Mouse (Mus musculus): Measurements from ENCODE around the gene Zfp276. TPM values are rescaled to one million over a fixed set of nuclear protein-coding genes. Genes with fewer than 3 reads are reported as not detected.

The Zfp276 gene
- polyA plus RNA-seq, 1 experiment from 2014 or later = 18.8 TPM

DNA sequence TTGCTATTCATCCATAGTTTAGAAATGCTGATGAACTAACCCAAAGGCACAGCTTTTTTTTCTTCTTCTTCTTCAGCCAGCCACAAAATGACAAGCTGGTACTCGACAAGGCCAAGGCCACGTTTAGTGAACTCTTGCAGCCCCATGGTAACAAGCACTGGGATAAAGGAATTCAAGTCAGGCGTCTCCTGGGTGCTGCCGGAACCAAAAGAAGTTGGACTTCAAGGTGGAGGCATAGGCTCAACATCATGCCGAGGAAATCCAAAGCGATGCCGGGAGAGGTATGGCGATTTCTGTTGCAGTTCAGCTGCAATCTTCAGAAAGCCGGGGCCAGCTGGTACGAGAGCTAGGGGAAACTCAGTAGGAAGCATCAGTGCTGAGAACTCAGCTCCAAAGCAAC is 14.6 kb upstream of the Zfp276 start:
- WGBS = 90% methylated on average over 10 of the region's 10 CpGs
- DNase-seq (ENCODE audit: low spot score) (no peak), ATAC-seq (ENCODE audit: insufficient number of reproducible peaks, low FRiP score, low TSS enrichment, low read depth) (no peak)
- no peak overlapping the region for H3K4me3 ChIP-seq (ENCODE audit: low read depth, low read length)
- peaks cover 3% of the 10 kb centered on the region; the same call in 1 of the 2 replicates for H3K36me3 ChIP-seq (ENCODE audit: control insufficient read depth, insufficient read depth, low read length)
- peaks cover 7% of the 10 kb centered on the region; the same call in 1 of the 2 replicates for H3K4me1 ChIP-seq (ENCODE audit: control insufficient read depth, insufficient read depth, low read length)
- no peaks in the 10 kb centered on the region for H3K9me3 ChIP-seq (ENCODE audit: control insufficient read depth, low read length)
- H3K27ac ChIP-seq (replicated peaks; ENCODE audit: low read depth, low read length) = no peak overlapping the region
- no peak overlapping the region for H3K4me2 ChIP-seq (ENCODE audit: low read depth, severe bottlenecking)
- no peak overlapping the region for H3K9ac ChIP-seq (ENCODE audit: low read length)
- peaks cover 15% of the 10 kb centered on the region for H3K27me3 ChIP-seq (ENCODE audit: control insufficient read depth, insufficient read depth, low read length)

- no peaks in the 10 kb centered on the region for H3K4me1 ChIP-seq (ENCODE audit: control insufficient read depth, insufficient read depth, low read length)
- no peaks in the 10 kb centered on the region for H3K27me3 ChIP-seq (ENCODE audit: control insufficient read depth, insufficient read depth, low read length)
- DNase-seq (ENCODE audit: low spot score) (no peak), ATAC-seq (ENCODE audit: insufficient number of reproducible peaks, low FRiP score, low TSS enrichment, low read depth) (no peak)
- 83% methylated on average over 7 of the region's 7 CpGs for WGBS
- no peaks in the 10 kb centered on the region for H3K9me3 ChIP-seq (ENCODE audit: control insufficient read depth, low read length)
- H3K36me3 ChIP-seq (ENCODE audit: control insufficient read depth, insufficient read depth, low read length) = peaks cover 13% of the 10 kb centered on the region
- no peak overlapping the region for H3K27ac ChIP-seq (replicated peaks; ENCODE audit: low read depth, low read length)
- H3K4me2 ChIP-seq (ENCODE audit: low read depth, severe bottlenecking) = no peak overlapping the region
- H3K9ac ChIP-seq (ENCODE audit: low read length) = no peak overlapping the region
- H3K4me3 ChIP-seq (ENCODE audit: low read depth, low read length) = no peak overlapping the region
These were observed 11.7 kb upstream of the Zfp276 start for GRCm38 (mm10) chr8:123242107-123242923.

DNA sequence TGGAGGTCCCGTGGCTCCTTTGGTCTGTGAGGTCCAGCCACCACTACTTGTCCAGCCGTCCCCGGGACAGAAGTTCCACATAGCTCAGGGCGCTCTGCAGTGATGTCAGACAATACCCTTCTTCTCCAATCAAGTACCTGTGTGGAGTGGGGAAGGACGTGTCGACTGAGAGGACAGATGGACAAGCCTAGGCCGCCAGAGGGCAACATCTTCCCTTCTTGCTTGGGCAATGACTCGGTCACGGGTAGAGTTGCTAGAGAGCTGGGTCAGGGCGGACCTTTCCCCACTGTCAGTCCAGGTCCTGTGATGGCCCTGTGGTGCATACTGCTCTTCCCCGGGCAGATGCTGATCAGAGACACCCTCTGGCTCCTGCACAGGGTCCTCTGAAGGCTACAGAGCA is 10.9 kb upstream of the Zfp276 start:
- H3K27ac ChIP-seq (replicated peaks; ENCODE audit: low read depth, low read length) = no peak overlapping the region
- H3K27me3 ChIP-seq (ENCODE audit: control insufficient read depth, insufficient read depth, low read length) = no peaks in the 10 kb centered on the region
- DNase-seq (ENCODE audit: low spot score) (no peak), ATAC-seq (ENCODE audit: insufficient number of reproducible peaks, low FRiP score, low TSS enrichment, low read depth) (no peak)
- no peaks in the 10 kb centered on the region for H3K9me3 ChIP-seq (ENCODE audit: control insufficient read depth, low read length)
- H3K4me1 ChIP-seq (ENCODE audit: control insufficient read depth, insufficient read depth, low read length) = no peaks in the 10 kb centered on the region
- 69% methylated on average over 11 of the region's 11 CpGs for WGBS
- H3K4me2 ChIP-seq (ENCODE audit: low read depth, severe bottlenecking) = no peak overlapping the region
- no peak overlapping the region for H3K9ac ChIP-seq (ENCODE audit: low read length)
- peaks cover 19% of the 10 kb centered on the region for H3K36me3 ChIP-seq (ENCODE audit: control insufficient read depth, insufficient read depth, low read length)
- H3K4me3 ChIP-seq (ENCODE audit: low read depth, low read length) = no peak overlapping the region

DNA sequence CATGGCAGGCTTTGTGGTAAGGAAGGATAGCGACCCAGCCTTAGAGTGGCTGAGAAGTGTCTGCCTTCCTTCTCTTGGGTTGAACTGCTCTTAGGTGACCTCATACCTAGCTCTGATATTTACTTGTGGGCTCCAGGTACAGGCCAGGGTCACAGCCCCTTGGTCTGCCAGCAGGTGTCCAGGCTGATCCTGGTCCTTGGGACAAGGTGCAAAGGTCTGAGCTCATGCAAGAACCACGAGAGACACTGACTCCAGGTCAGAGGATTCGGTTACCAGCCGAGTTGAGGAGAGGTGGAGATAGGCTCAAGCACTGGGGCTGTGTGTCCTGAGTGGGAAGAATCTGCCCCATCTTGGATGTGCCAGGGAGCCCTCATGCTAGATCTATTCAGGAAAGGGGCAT is 9.6 kb upstream of the Zfp276 start:
- Histone ChIP-seq H3K9me3 (ENCODE audit: control insufficient read depth, low read length) (no peaks in the 10 kb centered on the region), H3K27me3 (ENCODE audit: control insufficient read depth, insufficient read depth, low read length) (no peaks in the 10 kb centered on the region), H3K4me1 (ENCODE audit: control insufficient read depth, insufficient read depth, low read length) (no peaks in the 10 kb centered on the region), H3K27ac (replicated peaks; ENCODE audit: low read depth, low read length) (no peak overlapping the region), H3K36me3 (ENCODE audit: control insufficient read depth, insufficient read depth, low read length) (peaks cover 20% of the 10 kb centered on the region), H3K4me3 (ENCODE audit: low read depth, low read length) (no peak overlapping the region), H3K4me2 (ENCODE audit: low read depth, severe bottlenecking) (no peak overlapping the region), H3K9ac (ENCODE audit: low read length) (no peak overlapping the region)
- WGBS = 93% methylated on average over 4 of the region's 4 CpGs
- DNase-seq (ENCODE audit: low spot score) (no peak), ATAC-seq (ENCODE audit: insufficient number of reproducible peaks, low FRiP score, low TSS enrichment, low read depth) (no peak)

DNA sequence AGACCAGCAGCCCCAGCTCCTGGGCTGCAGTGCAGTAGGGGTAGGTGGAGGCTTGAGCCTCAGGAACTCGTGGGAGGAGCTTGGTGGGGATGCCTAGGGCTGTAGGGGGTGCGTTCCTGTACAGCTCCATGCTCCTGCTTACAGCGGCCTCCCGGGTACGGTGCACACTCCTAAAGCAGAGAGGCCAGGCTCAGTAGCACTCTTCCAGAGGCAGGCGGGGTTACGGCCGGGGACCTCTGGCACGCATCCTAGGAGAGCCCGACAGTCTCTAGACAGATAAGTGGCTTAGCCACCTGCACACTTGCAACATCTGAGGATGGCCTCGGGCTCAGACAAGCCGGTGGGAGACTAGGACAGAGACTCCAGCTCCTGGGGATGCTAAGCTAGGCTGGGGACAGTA is 8.5 kb upstream of the Zfp276 start:
- H3K27ac ChIP-seq (replicated peaks; ENCODE audit: low read depth, low read length) = no peak overlapping the region
- no peak overlapping the region for H3K4me3 ChIP-seq (ENCODE audit: low read depth, low read length)
- no peak overlapping the region for H3K4me2 ChIP-seq (ENCODE audit: low read depth, severe bottlenecking)
- WGBS = 87% methylated on average over 12 of the region's 12 CpGs
- H3K9me3 ChIP-seq (ENCODE audit: control insufficient read depth, low read length) = no peaks in the 10 kb centered on the region
- no peak overlapping the region for H3K9ac ChIP-seq (ENCODE audit: low read length)
- no peaks in the 10 kb centered on the region for H3K4me1 ChIP-seq (ENCODE audit: control insufficient read depth, insufficient read depth, low read length)
- ATAC-seq (ENCODE audit: insufficient number of reproducible peaks, low FRiP score, low TSS enrichment, low read depth) (no peak), DNase-seq (ENCODE audit: low spot score) (no peak)
- no peaks in the 10 kb centered on the region for H3K27me3 ChIP-seq (ENCODE audit: control insufficient read depth, insufficient read depth, low read length)
- H3K36me3 ChIP-seq (ENCODE audit: control insufficient read depth, insufficient read depth, low read length) = peaks cover 24% of the 10 kb centered on the region

GRCm38 (mm10) chr8:123247748-123248147 is 6.2 kb upstream of the Zfp276 start:
- DNase-seq (ENCODE audit: low spot score) (no peak), ATAC-seq (ENCODE audit: insufficient number of reproducible peaks, low FRiP score, low TSS enrichment, low read depth) (no peak)
- Histone ChIP-seq H3K27me3 (ENCODE audit: control insufficient read depth, insufficient read depth, low read length) (no peaks in the 10 kb centered on the region), H3K4me2 (ENCODE audit: low read depth, severe bottlenecking) (no peak overlapping the region), H3K9me3 (ENCODE audit: control insufficient read depth, low read length) (no peaks in the 10 kb centered on the region), H3K4me1 (ENCODE audit: control insufficient read depth, insufficient read depth, low read length) (no peaks in the 10 kb centered on the region; the same call in 1 of the 2 replicates), H3K27ac (replicated peaks; ENCODE audit: low read depth, low read length) (no peak overlapping the region), H3K4me3 (ENCODE audit: low read depth, low read length) (no peak overlapping the region), H3K9ac (ENCODE audit: low read length) (no peak overlapping the region), H3K36me3 (ENCODE audit: control insufficient read depth, insufficient read depth, low read length) (peaks cover 20% of the 10 kb centered on the region)
- WGBS = 96% methylated on average over 6 of the region's 6 CpGs

- WGBS = 90% methylated on average over 8 of the region's 8 CpGs
- ATAC-seq (ENCODE audit: insufficient number of reproducible peaks, low FRiP score, low TSS enrichment, low read depth) = no peak
- Histone ChIP-seq H3K4me3 (ENCODE audit: low read depth, low read length) (no peak overlapping the region), H3K36me3 (ENCODE audit: control insufficient read depth, insufficient read depth, low read length) (peaks cover 20% of the 10 kb centered on the region), H3K9ac (ENCODE audit: low read length) (no peak overlapping the region), H3K27me3 (ENCODE audit: control insufficient read depth, insufficient read depth, low read length) (no peaks in the 10 kb centered on the region), H3K4me2 (ENCODE audit: low read depth, severe bottlenecking) (no peak overlapping the region), H3K27ac (replicated peaks; ENCODE audit: low read depth, low read length) (no peak overlapping the region), H3K4me1 (ENCODE audit: control insufficient read depth, insufficient read depth, low read length) (peaks cover 5% of the 10 kb centered on the region; the same call in 1 of the 2 replicates), H3K9me3 (ENCODE audit: control insufficient read depth, low read length) (no peaks in the 10 kb centered on the region)
- DNase-seq (ENCODE audit: low spot score) = no peak
These were observed 5.4 kb upstream of the Zfp276 start for GRCm38 (mm10) chr8:123248596-123248995.

- DNase-seq (ENCODE audit: low spot score) (no peak), ATAC-seq (ENCODE audit: insufficient number of reproducible peaks, low FRiP score, low TSS enrichment, low read depth) (no peak)
- H3K9me3 ChIP-seq (ENCODE audit: control insufficient read depth, low read length) = no peaks in the 10 kb centered on the region
- H3K36me3 ChIP-seq (ENCODE audit: control insufficient read depth, insufficient read depth, low read length) = peaks cover 15% of the 10 kb centered on the region
- H3K27me3 ChIP-seq (ENCODE audit: control insufficient read depth, insufficient read depth, low read length) = no peaks in the 10 kb centered on the region
- peaks cover 13% of the 10 kb centered on the region for H3K4me1 ChIP-seq (ENCODE audit: control insufficient read depth, insufficient read depth, low read length)
- H3K4me3 ChIP-seq (ENCODE audit: low read depth, low read length) = no peak overlapping the region
- H3K9ac ChIP-seq (ENCODE audit: low read length) = no peak overlapping the region
- H3K4me2 ChIP-seq (ENCODE audit: low read depth, severe bottlenecking) = no peak overlapping the region
- 95% methylated on average over 5 of the region's 5 CpGs for WGBS
- no peak overlapping the region for H3K27ac ChIP-seq (replicated peaks; ENCODE audit: low read depth, low read length)
These were observed 3.1 kb upstream of the Zfp276 start for GRCm38 (mm10) chr8:123250940-123251339.

Measured in limb, embryonic 11.5 days (tissue).